Mouse (Mus musculus): ENCODE measurements at regions not wholly inside any gene's neighbourhood (a gene's known extent, or its start where the extent isn't known, plus 50 kb on each side); places are given as distances from the start of the nearest gene placed in this dataset.
A peak's percentile ranks its signal among the peaks of the same experiment; 100 is the strongest.

- TF ChIP-seq CTCF (conservative IDR thresholded peaks at IDR 0.05), result no peak
- no peak overlapping the region for H3K4me3 ChIP-seq
- H3K27ac ChIP-seq, result no peak overlapping the region
- DNase-seq (ENCODE audit: low spot score in 2 of 2), result no peak
Observed at GRCm38 (mm10) chr2:18617520-18617919, 54.7 kb upstream of the Commd3 start.

- DNase-seq (ENCODE audit: low spot score in 2 of 2), result no peak
- peak overlapping the region; percentile 61 for H3K4me3 ChIP-seq
- H3K27ac ChIP-seq, result no peak overlapping the region
- no peak for TF ChIP-seq CTCF (conservative IDR thresholded peaks at IDR 0.05)
Observed at GRCm38 (mm10) chr2:18609868-18610185, 62.4 kb upstream of the Commd3 start.

- DNase-seq (ENCODE audit: low spot score in 2 of 2), result no peak
- peak overlapping the region; percentile 86 for H3K27ac ChIP-seq
- peak overlapping the region; percentile 61 for H3K4me3 ChIP-seq
- no peak for TF ChIP-seq CTCF (conservative IDR thresholded peaks at IDR 0.05)
Observed at GRCm38 (mm10) chr2:18609075-18609867, 62.9 kb upstream of the Commd3 start.

- Histone ChIP-seq H3K4me3 (peak overlapping the region; percentile 61), H3K27ac (peak overlapping the region; percentile 86)
- TF ChIP-seq CTCF (conservative IDR thresholded peaks at IDR 0.05), result no peak
- peak in 1 of 2 experiments; percentile 37 for DNase-seq (ENCODE audit: low spot score in 2 of 2)
Observed at GRCm38 (mm10) chr2:18608260-18609074, 63.7 kb upstream of the Commd3 start.

DNA sequence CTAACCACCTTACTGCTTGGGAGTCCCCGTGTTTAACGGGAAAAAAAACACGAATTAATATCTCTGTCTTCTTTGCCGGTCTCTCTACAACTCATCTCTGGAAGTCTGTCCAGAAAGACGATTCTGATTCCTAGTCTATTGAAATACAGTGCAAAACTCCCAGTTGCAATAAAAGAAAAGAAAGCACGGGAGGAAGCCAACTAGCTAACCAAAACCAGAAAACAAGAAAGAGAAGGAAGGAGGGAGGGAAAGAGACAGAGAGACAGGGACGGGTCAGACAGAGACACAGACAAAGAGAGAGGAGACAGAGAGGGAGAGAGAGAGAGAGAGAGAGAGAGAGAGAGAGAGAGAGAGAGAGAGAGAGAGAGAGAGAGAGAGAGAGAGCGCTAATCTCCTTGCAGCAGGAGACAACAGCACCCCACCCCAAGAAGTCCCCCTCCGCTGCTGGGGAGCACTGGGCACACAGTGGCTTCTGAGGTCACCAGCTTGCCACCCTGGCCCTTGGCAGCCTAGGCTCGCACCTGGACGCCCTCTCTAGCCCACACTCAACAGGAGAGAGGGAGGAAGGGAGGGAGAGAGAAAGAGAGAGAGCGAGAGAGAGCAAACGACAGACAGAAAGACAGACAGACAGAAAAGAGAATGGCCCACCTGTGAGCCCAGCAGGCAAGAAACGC, 64.5 kb upstream of the Commd3 start:
- no peak for DNase-seq (ENCODE audit: low spot score in 2 of 2)
- Histone ChIP-seq H3K4me3 (peak overlapping the region; percentile 61), H3K27ac (peak overlapping the region; percentile 86)
- no peak for TF ChIP-seq CTCF (conservative IDR thresholded peaks at IDR 0.05)

DNA sequence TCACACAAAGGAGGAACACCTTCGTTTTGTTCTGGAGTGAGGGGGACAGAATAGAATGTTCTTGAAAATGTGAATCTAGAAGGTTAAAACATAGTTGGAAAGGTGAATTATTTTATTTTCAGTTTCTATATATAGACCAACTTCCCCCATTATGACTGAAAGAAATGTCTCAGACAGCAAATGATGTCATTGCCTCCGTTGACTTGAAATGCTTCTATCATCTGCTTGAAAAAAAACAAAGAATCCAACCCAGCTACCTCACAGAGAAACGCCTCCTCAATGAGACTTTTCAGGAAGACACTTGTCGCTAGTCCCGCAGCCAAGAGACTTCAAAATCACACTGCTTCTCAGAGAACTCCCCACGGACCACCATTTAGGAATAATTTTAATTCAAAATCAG, 65.1 kb upstream of the Commd3 start:
- H3K27ac ChIP-seq, result no peak overlapping the region
- no peak for DNase-seq (ENCODE audit: low spot score in 2 of 2)
- no peak overlapping the region; the same call in 1 of the 2 replicates for H3K4me3 ChIP-seq
- no peak for TF ChIP-seq CTCF (conservative IDR thresholded peaks at IDR 0.05)

GRCm38 (mm10) chr2:18592221-18592620, 80.0 kb upstream of the Commd3 start:
- Histone ChIP-seq H3K27ac (no peak overlapping the region), H3K4me3 (no peak overlapping the region)
- TF ChIP-seq CTCF (conservative IDR thresholded peaks at IDR 0.05), result no peak
- no peak for DNase-seq (ENCODE audit: low spot score in 2 of 2)

DNA sequence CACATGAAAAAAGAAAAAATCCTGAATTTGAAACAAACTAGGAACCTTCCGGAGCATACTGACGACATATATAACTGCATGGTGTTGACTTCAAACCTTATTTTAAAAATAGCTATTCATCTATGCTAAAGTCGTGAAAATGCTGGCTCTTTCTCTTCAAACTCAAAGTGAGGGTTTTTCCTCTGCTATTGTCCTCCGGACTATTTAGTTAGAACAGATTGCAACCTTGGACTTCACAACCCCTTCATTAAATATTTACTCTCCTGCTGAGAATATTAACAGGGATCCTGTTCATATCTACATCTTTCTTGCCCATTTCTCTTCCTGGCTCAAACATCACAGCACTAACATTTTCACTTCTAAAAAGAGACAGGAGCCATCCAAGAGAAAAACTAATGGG, 84.0 kb upstream of the Commd3 start:
- H3K4me3 ChIP-seq, result peak overlapping the region; percentile 73
- DNase-seq (ENCODE audit: low spot score in 2 of 2), result no peak
- 0 out of 2 replicates have a peak overlapping the region, but pooled peaks have one; percentile 80 for H3K27ac ChIP-seq
- TF ChIP-seq CTCF (conservative IDR thresholded peaks at IDR 0.05), result no peak

GRCm38 (mm10) chr2:18587746-18588231, 84.4 kb upstream of the Commd3 start:
- H3K27ac ChIP-seq, result peak overlapping the region; percentile 80
- TF ChIP-seq CTCF (conservative IDR thresholded peaks at IDR 0.05), result no peak
- no peak for DNase-seq (ENCODE audit: low spot score in 2 of 2)
- peak overlapping the region; percentile 73 for H3K4me3 ChIP-seq

- peak overlapping the region; percentile 80 for H3K27ac ChIP-seq
- H3K4me3 ChIP-seq, result peak overlapping the region; percentile 73
- no peak for TF ChIP-seq CTCF (conservative IDR thresholded peaks at IDR 0.05)
- DNase-seq (ENCODE audit: low spot score in 2 of 2), result peak; percentile 89 to 93
Observed at GRCm38 (mm10) chr2:18586925-18587724, 85.1 kb upstream of the Commd3 start.

DNA sequence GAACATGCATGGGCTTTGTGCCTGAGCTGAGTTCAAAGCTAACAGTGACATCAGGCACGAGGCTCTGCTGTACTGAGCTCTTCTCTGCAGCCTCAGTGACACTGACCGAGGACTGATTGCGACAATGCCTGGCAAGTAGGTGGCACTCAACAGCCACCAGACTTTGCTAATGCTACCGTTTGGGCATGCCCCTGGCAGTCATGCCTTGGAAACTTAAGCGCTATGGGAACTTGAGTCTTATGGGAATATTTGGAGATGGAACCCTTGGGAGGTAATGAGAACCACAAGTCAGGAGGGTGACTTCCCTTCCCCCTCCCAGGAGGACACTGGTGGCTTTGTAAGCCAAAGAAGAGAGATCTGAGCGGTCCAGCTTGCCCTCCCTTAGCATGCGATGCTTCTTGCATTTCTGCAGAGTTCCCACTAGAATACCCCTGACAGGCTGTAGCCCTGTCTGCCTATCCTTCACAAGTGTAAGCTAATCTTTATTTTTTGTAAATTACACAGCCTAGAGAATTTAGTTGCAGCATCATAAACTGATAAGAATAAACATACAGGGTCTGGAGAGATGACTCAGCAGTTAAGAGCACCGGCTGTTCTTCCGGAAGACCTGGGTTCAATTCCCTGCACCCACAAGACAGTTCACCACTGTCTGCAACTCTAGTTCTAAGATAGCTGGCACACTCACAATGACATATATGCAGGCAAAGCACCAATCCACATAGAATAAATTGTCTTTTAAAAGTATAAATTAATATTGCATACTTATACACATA, 86.4 kb upstream of the Commd3 start:
- Histone ChIP-seq H3K27ac (no peak overlapping the region), H3K4me3 (no peak overlapping the region)
- no peak for DNase-seq (ENCODE audit: low spot score in 2 of 2)
- peak; percentile 52 for TF ChIP-seq CTCF (conservative IDR thresholded peaks at IDR 0.05)
